Mouse (Mus musculus) gastrocnemius, adult 8-10 months (tissue): Measurements from ENCODE around the gene Irf9. TPM values are rescaled to one million over a fixed set of nuclear protein-coding genes. Genes with fewer than 3 reads are reported as not detected.

Source experiments
- total RNA-seq, 4 experiments: library from RNA; stranded (reverse); gene quantifications; 2 replicates each; pipeline ENCODE4 v1.2.4; 2022

The Irf9 gene
- total RNA-seq, 4 experiments from 2014 or later, result 2.4 to 3.0 (median 2.5) TPM

Other genes with a start within 250 kb of the Irf9 start
- gene Dhrs4, start 124.8 kb upstream of the Irf9 start, total RNA-seq, result 10 to 100 TPM; 22.2 to 45.2 (median 34.7) TPM
- gene Carmil3, start 112.9 kb upstream of the Irf9 start, total RNA-seq, result under 1 TPM; 0.38 to 0.40 (median 0.39) TPM
- not detected for gene Cpne6, start 93.1 kb upstream of the Irf9 start, total RNA-seq
- gene Nrl, start 78.6 kb upstream of the Irf9 start, total RNA-seq, result not detected
- 1 to 10 TPM; 2.0 to 3.7 (median 2.5) TPM for gene Pck2, start 63.3 kb upstream of the Irf9 start, total RNA-seq
- 100 to 1,000 TPM; 135 to 147 (median 143) TPM for gene Dcaf11, start 43.6 kb upstream of the Irf9 start, total RNA-seq
- not detected for gene A730061H03Rik, start 43.2 kb upstream of the Irf9 start, total RNA-seq
- 100 to 1,000 TPM; 275 to 317 (median 288) TPM for gene Fitm1, start 28.0 kb upstream of the Irf9 start, total RNA-seq
- 10 to 100 TPM; 63.4 to 78.7 (median 78.0) TPM for gene Psme1, start 25.4 kb upstream of the Irf9 start, total RNA-seq
- gene Emc9, start 18.3 kb upstream of the Irf9 start, total RNA-seq, result 10 to 100 TPM; 30.6 to 41.6 (median 37.6) TPM
- 10 to 100 TPM; 50.9 to 72.8 (median 62.7) TPM for gene Psme2, start 12.5 kb upstream of the Irf9 start, total RNA-seq
- gene Rnf31, start 11.9 kb upstream of the Irf9 start, total RNA-seq, result 10 to 100 TPM; 14.8 to 18.7 (median 16.6) TPM
- gene Rec8, start 14.5 kb downstream of the Irf9 start, total RNA-seq, result not detected
- gene Ipo4, start 32.4 kb downstream of the Irf9 start, total RNA-seq, result 10 to 100 TPM; 80.2 to 99.8 (median 88.9) TPM
- 1 to 10 TPM in 3 of 4 experiments, under 1 TPM in 1; 0.67 to 1.6 (median 1.5) TPM for gene Gm49378, start 34.3 kb downstream of the Irf9 start, total RNA-seq
- 10 to 100 TPM; 15.6 to 18.3 (median 17.1) TPM for gene Tm9sf1, start 40.2 kb downstream of the Irf9 start, total RNA-seq
- gene Tssk4, start 46.6 kb downstream of the Irf9 start, total RNA-seq, result under 1 TPM in 2 of 4 experiments, not detected in 2; 0.22 to 0.29 TPM
- gene Mdp1, start 56.9 kb downstream of the Irf9 start, total RNA-seq, result 10 to 100 TPM; 18.0 to 23.1 (median 20.7) TPM
- gene Gmpr2, start 68.4 kb downstream of the Irf9 start, total RNA-seq, result 1 to 10 TPM; 1.6 to 2.4 (median 1.8) TPM
- 100 to 1,000 TPM; 192 to 208 (median 201) TPM for gene Nedd8, start 68.6 kb downstream of the Irf9 start, total RNA-seq
- gene Tinf2, start 78.2 kb downstream of the Irf9 start, total RNA-seq, result 10 to 100 TPM; 13.0 to 17.4 (median 14.6) TPM
- gene Tgm1, start 110.4 kb downstream of the Irf9 start, total RNA-seq, result under 1 TPM in 3 of 4 experiments, not detected in 1; 0.09 to 0.12 (median 0.11) TPM
- gene Rabggta, start 118.7 kb downstream of the Irf9 start, total RNA-seq, result 10 to 100 TPM in 2 of 4 experiments, 1 to 10 TPM in 2; 9.4 to 13.2 (median 11.0) TPM
- gene Dhrs1, start 142.1 kb downstream of the Irf9 start, total RNA-seq, result 10 to 100 TPM; 26.4 to 37.6 (median 31.6) TPM
- gene Nop9, start 142.1 kb downstream of the Irf9 start, total RNA-seq, result 10 to 100 TPM in 2 of 4 experiments, 1 to 10 TPM in 2; 9.4 to 14.8 (median 10.1) TPM
- not detected for gene Cideb, start 154.9 kb downstream of the Irf9 start, total RNA-seq
- not detected for gene Ltb4r2, start 157.9 kb downstream of the Irf9 start, total RNA-seq
- gene Ltb4r1, start 162.4 kb downstream of the Irf9 start, total RNA-seq, result under 1 TPM in 1 of 4 experiments, not detected in 3; 0.27 TPM
- gene Adcy4, start 180.5 kb downstream of the Irf9 start, total RNA-seq, result 1 to 10 TPM; 3.4 to 7.1 (median 3.6) TPM
- gene Ripk3, start 185.3 kb downstream of the Irf9 start, total RNA-seq, result 1 to 10 TPM in 3 of 4 experiments, not detected in 1; 1.0 to 1.3 (median 1.3) TPM
- 1 to 10 TPM; 1.9 to 3.3 (median 2.5) TPM for gene Nfatc4, start 219.6 kb downstream of the Irf9 start, total RNA-seq